Mouse (Mus musculus): Measurements from ENCODE around the gene Rwdd2b. TPM values are rescaled to one million over a fixed set of nuclear protein-coding genes. Genes with fewer than 3 reads are reported as not detected.

The Rwdd2b gene
- polyA plus RNA-seq, 1 experiment from 2014 or later, result 13.1 TPM

DNA sequence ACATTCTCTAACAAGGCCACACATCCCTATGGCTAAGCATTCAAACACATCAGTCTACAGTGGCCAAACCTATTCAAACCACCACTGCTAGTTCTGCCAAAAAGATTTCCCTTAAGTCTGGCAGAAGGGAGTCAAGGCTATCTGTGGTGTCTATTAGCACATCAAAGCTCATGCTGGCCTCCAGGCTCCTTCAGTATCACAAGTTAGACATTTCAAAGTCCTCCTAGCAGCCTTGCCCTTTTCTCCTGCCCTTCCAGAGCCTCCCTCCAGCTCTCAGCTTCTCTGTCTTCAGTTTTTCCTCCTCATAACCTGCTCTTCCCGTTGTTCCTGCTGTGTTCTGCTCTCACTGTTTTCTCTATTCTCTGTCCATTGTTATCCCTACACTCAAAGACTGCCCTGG, 3.7 kb upstream of the Rwdd2b start:
- Histone ChIP-seq H3K4me3 (no peak overlapping the region), H3K9ac (no peak overlapping the region), H3K27ac (ENCODE audit: poor library complexity, severe bottlenecking) (no peak overlapping the region), H3K27me3 (replicated peaks) (no peaks in the 10 kb centered on the region), H3K4me1 (replicated peaks) (peaks cover 14% of the 10 kb centered on the region), H3K4me2 (no peak overlapping the region), H3K9me3 (replicated peaks) (no peaks in the 10 kb centered on the region), H3K36me3 (no peaks in the 10 kb centered on the region)
- WGBS, result 30% methylated on average over 1 of the region's 1 CpGs
- no peak for ATAC-seq (ENCODE audit: insufficient number of reproducible peaks, low FRiP score)

DNA sequence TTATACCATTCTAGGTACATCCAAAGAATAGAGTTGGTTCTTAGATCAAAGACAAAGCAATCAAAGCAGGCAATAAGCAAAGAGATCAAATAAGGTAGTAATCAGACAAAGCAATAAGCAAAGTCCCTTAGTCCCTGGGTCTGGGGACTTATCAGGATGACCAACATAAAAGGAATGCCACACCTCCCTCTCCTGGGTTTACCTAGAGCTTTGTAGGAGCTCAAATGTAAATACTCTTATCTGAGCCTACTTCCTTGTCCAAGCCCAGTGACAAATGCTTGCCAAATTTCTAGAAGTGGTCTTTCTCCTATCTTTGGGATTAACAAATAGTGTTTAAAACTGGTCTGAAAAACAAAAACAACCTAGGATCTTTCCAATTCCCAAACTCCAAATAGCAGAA, 2.9 kb upstream of the Rwdd2b start:
- no peak overlapping the region for H3K4me2 ChIP-seq
- H3K4me1 ChIP-seq (replicated peaks), result peaks cover 14% of the 10 kb centered on the region
- no peaks in the 10 kb centered on the region for H3K9me3 ChIP-seq (replicated peaks)
- H3K4me3 ChIP-seq, result no peak overlapping the region
- no peaks in the 10 kb centered on the region for H3K27me3 ChIP-seq (replicated peaks)
- no peak overlapping the region for H3K27ac ChIP-seq (ENCODE audit: poor library complexity, severe bottlenecking)
- no peaks in the 10 kb centered on the region for H3K36me3 ChIP-seq
- no peak for ATAC-seq (ENCODE audit: insufficient number of reproducible peaks, low FRiP score)
- H3K9ac ChIP-seq, result no peak overlapping the region

DNA sequence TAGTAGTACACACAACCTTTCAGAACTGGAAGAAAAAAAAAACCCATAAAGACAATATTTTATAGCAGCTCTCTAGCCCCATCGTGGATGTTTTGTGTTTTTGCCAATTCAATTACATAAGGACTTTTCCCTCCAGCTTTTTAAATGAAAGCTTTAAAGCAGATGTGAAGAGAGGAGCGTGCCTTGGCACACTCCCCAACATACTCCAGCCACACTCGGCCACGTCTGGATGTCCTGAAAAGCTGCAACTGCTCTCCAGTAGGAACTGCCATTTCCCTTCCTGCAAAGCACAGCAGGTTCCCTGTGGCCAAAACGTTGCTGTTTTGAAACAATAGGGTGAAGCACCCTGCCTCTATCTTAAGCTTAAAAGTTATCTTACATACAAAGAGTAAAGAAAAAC, 1.9 kb upstream of the Rwdd2b start:
- H3K4me3 ChIP-seq, result no peak overlapping the region

DNA sequence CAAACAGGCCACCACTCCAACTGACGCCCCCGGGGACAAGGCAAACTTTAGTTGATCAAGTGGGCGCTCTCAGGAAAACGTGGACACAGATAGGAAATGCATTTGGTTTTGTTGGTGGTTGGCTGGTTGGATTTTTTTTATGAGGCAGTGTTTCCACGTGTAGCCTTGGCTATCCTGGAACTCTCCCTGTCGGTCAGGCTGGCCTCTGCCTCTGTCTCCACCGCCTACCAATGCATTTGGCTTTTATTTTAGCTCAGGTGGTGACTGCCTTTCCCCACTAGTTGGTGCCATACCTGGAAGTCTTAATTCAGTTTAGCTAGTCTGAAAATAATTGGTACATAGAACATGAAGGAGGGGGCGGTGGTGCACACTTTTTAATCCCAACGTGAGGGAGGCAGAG, 716 bp upstream of the Rwdd2b start:
- no peak overlapping the region for H3K27ac ChIP-seq (ENCODE audit: poor library complexity, severe bottlenecking)
- WGBS, result 22% methylated on average over 9 of the region's 9 CpGs
- H3K4me2 ChIP-seq, result peak overlapping the region; percentile 80
- no peaks in the 10 kb centered on the region for H3K9me3 ChIP-seq (replicated peaks)
- no peak for ATAC-seq (ENCODE audit: insufficient number of reproducible peaks, low FRiP score)
- 0 out of 2 replicates have a peak, but pooled peaks cover 7% of the 10 kb centered on the region for H3K36me3 ChIP-seq
- peak overlapping the region; percentile 81 for H3K9ac ChIP-seq
- peaks cover 14% of the 10 kb centered on the region for H3K4me1 ChIP-seq (replicated peaks)
- peak overlapping the region; percentile 75 for H3K4me3 ChIP-seq
- no peaks in the 10 kb centered on the region for H3K27me3 ChIP-seq (replicated peaks)

More for the DNA sequence above, 1.9 kb upstream of the Rwdd2b start:
- peaks cover 14% of the 10 kb centered on the region for H3K4me1 ChIP-seq (replicated peaks)
- no peak overlapping the region for H3K4me2 ChIP-seq
- 50% methylated on average over 5 of the region's 5 CpGs for WGBS
- no peaks in the 10 kb centered on the region for H3K27me3 ChIP-seq (replicated peaks)
- no peak overlapping the region for H3K9ac ChIP-seq
- H3K9me3 ChIP-seq (replicated peaks), result no peaks in the 10 kb centered on the region
- ATAC-seq (ENCODE audit: insufficient number of reproducible peaks, low FRiP score), result no peak
- no peak overlapping the region for H3K27ac ChIP-seq (ENCODE audit: poor library complexity, severe bottlenecking)
- H3K36me3 ChIP-seq, result no peaks in the 10 kb centered on the region

DNA sequence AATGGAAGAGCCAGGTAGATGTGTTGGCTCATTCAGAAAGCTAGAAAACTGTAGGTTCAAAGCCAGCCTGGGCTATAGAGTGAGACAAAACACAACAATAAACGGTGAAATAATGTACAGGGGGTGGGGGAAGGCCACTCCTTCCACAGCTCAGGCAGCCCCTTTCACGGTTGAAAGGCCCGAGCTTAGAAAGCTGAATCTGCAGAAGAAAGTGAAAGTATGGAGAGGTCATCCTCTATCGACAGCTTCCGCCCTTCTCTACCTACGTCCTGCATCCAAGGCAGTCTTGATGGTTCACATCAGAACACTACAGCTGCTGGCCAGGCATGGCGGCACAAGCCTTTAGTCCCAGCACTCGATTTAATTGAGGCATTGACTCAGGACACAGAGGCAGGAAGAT, 1.7 kb downstream of the Rwdd2b start:
- Histone ChIP-seq H3K4me2 (no peak overlapping the region), H3K9ac (no peak overlapping the region), H3K4me3 (no peak overlapping the region), H3K27me3 (replicated peaks) (no peaks in the 10 kb centered on the region), H3K4me1 (replicated peaks) (peaks cover 14% of the 10 kb centered on the region), H3K9me3 (replicated peaks) (no peaks in the 10 kb centered on the region), H3K36me3 (0 out of 2 replicates have a peak, but pooled peaks cover 16% of the 10 kb centered on the region), H3K27ac (ENCODE audit: poor library complexity, severe bottlenecking) (no peak overlapping the region)
- WGBS, result 90% methylated on average over 8 of the region's 8 CpGs
- no peak for ATAC-seq (ENCODE audit: insufficient number of reproducible peaks, low FRiP score)

DNA sequence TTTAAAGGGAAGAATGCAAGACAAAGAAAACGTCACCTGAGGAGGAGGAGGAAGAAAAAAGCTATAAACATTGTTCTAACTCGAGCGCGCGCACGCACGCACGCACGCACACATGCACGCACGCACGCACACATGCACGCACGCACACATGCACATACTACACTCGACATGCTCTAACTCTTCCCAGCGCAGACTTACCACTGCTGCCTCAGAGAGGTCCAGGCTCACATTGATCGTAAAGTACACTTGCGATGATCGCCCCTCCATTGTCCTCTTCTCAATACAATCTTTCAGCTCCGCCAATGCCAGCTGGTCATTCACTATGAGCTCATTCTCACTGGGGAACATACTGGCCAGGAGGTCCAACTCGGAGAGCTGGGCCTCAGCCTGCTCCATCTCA, 3.3 kb downstream of the Rwdd2b start:
- Histone ChIP-seq H3K4me3 (no peak overlapping the region), H3K9me3 (replicated peaks) (no peaks in the 10 kb centered on the region), H3K9ac (no peak overlapping the region), H3K4me1 (replicated peaks) (peaks cover 14% of the 10 kb centered on the region), H3K36me3 (0 out of 2 replicates have a peak, but pooled peaks cover 16% of the 10 kb centered on the region), H3K4me2 (no peak overlapping the region), H3K27me3 (replicated peaks) (no peaks in the 10 kb centered on the region), H3K27ac (ENCODE audit: poor library complexity, severe bottlenecking) (no peak overlapping the region)
- WGBS, result 92% methylated on average over 21 of the region's 21 CpGs
- no peak for ATAC-seq (ENCODE audit: insufficient number of reproducible peaks, low FRiP score)

DNA sequence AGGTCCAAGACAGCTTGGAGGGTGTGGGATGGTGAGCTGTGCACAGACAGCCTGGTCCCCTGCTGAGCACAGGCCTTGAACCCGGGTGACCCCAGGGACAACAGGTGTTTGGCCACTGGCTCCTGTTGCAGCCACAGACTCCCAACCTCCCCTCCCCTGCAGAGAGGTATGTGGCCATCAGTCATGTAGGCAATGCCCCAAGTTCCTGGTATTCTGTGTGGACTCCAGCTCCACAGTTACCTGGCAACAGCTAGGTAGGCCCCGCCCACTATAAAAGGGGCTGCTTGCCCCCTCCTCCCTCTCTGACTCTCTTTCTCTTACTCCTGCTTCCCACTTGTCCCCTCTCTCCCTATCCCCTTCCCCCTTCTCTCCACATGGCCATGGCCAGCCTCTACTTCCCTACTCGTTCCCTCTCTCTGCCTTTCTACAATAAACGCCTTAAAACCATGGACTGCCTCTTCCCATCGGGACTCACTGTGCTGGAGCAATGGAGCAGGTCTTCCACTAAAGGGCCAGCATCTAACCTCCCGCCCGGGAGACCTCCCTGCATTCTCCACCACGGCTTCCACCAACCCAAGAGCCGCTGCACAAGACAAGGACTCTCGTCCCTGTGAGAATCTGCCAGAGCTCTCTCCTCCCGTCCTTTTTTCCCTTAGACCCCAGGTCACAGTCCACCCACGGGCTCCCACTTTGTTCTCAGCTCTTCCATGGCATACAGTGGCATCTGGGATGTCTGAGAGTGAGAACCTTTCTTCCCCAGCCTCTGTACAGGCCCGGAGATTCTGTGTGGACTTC, 4.8 kb downstream of the Rwdd2b start:
- Histone ChIP-seq H3K9me3 (replicated peaks) (no peaks in the 10 kb centered on the region), H3K4me1 (replicated peaks) (peaks cover 11% of the 10 kb centered on the region), H3K36me3 (0 out of 2 replicates have a peak, but pooled peaks cover 16% of the 10 kb centered on the region), H3K4me2 (no peak overlapping the region), H3K27ac (ENCODE audit: poor library complexity, severe bottlenecking) (no peak overlapping the region), H3K9ac (no peak overlapping the region), H3K27me3 (replicated peaks) (no peaks in the 10 kb centered on the region), H3K4me3 (no peak overlapping the region)
- no peak for ATAC-seq (ENCODE audit: insufficient number of reproducible peaks, low FRiP score)
- WGBS, result 78% methylated on average over 13 of the region's 13 CpGs

DNA sequence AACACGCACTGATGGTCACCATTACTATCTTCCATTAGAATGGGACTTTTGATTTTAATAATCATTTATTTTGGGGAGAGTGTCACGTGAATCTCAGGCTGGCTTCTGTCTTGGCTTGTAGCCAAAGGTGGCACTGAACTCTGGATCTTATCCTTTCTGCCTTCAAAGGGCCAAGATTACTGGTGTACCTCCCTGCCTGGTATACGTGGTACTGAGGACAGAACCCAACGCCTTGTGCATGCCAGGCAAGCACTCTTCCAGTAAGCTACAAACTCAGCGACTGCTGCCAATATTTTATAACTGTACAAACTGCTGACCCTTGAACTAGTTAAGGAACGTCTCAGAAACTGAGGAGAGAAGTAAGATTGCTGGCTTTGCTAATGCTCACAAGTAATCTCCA, 5.4 kb downstream of the Rwdd2b start:
- no peak overlapping the region for H3K27ac ChIP-seq (ENCODE audit: poor library complexity, severe bottlenecking)
- no peaks in the 10 kb centered on the region for H3K9me3 ChIP-seq (replicated peaks)
- WGBS, result 74% methylated on average over 6 of the region's 6 CpGs
- H3K4me2 ChIP-seq, result no peak overlapping the region
- no peak overlapping the region for H3K4me3 ChIP-seq
- no peak for ATAC-seq (ENCODE audit: insufficient number of reproducible peaks, low FRiP score)
- H3K4me1 ChIP-seq (replicated peaks), result peaks cover 11% of the 10 kb centered on the region
- H3K36me3 ChIP-seq, result 0 out of 2 replicates have a peak, but pooled peaks cover 16% of the 10 kb centered on the region
- no peaks in the 10 kb centered on the region for H3K27me3 ChIP-seq (replicated peaks)
- H3K9ac ChIP-seq, result no peak overlapping the region

DNA sequence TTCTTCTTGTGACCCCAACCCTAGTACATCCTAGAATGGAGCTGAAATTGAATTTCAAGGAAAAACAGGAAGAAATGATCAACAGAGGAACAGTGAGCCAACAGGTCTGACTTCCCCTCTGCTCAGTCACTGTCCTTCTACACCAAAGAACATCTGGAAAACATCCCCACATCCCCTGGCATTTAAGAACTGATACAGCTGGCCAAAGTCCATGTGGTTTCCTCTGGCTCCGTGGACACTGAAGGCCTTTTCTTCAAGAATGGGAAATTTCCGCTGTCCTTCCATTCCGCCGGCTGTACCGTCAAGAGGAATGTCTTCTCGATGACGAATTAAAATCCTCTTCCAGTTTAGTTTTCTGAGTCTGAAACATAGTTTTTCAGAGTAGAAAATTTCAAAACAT, 6.1 kb downstream of the Rwdd2b start:
- Histone ChIP-seq H3K27me3 (replicated peaks) (no peaks in the 10 kb centered on the region), H3K36me3 (0 out of 2 replicates have a peak, but pooled peaks cover 16% of the 10 kb centered on the region), H3K4me2 (no peak overlapping the region), H3K9ac (no peak overlapping the region), H3K4me3 (no peak overlapping the region), H3K9me3 (replicated peaks) (no peaks in the 10 kb centered on the region), H3K4me1 (replicated peaks) (peaks cover 6% of the 10 kb centered on the region; the same call in 1 of the 2 replicates), H3K27ac (ENCODE audit: poor library complexity, severe bottlenecking) (no peak overlapping the region)
- 88% methylated on average over 7 of the region's 7 CpGs for WGBS
- ATAC-seq (ENCODE audit: insufficient number of reproducible peaks, low FRiP score), result no peak

DNA sequence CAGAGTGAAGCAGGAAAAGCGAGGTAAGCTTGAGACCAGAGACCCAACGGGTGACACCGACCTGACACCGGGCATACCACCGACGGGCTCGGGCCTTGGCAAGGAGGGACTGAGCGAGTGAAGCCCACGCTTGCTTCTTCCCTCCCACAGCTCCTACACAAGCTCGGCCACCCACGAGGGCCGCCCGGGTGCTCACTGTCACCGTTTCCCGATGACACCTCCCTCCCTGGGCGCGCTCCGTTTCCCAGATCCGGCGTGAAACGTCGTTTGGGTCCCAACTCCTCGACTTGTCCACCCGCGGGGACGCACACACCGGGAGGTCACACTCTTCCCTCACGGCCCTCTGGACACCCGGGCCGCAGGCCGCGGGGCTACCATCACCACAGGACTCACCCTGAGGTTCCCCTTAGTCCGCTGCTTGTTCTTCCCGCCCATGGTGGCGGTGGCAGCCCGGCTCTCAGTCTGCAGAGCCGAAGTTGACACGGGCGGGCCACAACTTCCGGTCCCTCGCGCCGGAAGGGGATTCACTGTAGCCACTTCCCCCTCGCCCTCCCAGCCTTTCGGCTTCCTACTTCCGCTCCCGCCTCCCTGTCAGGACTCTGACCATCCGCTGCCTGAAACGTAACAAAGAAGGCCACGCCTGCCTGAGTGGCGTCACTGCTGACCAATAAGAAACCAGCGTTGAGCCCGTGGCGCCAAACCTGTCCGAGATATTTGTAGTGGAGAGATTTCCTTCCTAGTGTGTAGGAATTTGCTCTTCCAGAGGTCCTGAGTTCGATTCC, 8.1 kb downstream of the Rwdd2b start, which contains the start of gene Ltn1:
TSS of gene Ltn1 (minus strand) at position 580 of the 782 bp plus-strand sequence.
- Histone ChIP-seq H3K36me3 (0 out of 2 replicates have a peak, but pooled peaks cover 16% of the 10 kb centered on the region), H3K4me2 (peak within 1 kb of the TSS; percentile 78), H3K4me1 (replicated peaks) (peaks cover 5% of the 10 kb centered on the region; the same call in 1 of the 2 replicates), H3K9me3 (replicated peaks) (no peaks in the 10 kb centered on the region), H3K4me3 (peak within 1 kb of the TSS; percentile 84), H3K27me3 (replicated peaks) (no peaks in the 10 kb centered on the region), H3K27ac (ENCODE audit: poor library complexity, severe bottlenecking) (peak within 1 kb of the TSS; percentile 15), H3K9ac (peak within 1 kb of the TSS; percentile 83)
- under 1% methylated on average over 56 of the region's 56 CpGs for WGBS
- ATAC-seq (ENCODE audit: insufficient number of reproducible peaks, low FRiP score), result peak; percentile 100

DNA sequence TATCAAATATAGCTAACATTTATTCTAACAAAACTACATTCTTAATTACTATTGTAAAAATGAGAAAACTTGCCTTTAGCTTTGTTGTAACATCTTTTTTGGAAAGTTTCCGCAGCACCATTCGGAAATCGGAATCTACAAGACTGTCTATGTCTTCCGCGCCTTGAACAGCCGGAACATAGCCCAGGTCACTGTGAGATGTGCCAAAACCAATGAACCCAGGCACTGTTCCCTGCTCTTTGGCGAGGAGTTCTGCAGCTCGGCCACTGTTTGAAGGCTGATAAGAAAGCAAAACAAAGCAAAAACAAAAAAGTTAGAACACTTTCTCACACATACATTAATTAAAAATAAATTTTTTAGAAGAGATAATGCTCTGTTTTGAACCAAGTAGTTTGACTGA, 12.9 kb downstream of the Rwdd2b start:
- no peak overlapping the region for H3K9ac ChIP-seq
- H3K4me3 ChIP-seq, result no peak overlapping the region
- no peak overlapping the region for H3K27ac ChIP-seq (ENCODE audit: poor library complexity, severe bottlenecking)
- H3K36me3 ChIP-seq, result peaks cover 41% of the 10 kb centered on the region
- WGBS, result 84% methylated on average over 8 of the region's 8 CpGs
- H3K4me2 ChIP-seq, result no peak overlapping the region
- no peaks in the 10 kb centered on the region for H3K27me3 ChIP-seq (replicated peaks)
- peaks cover 5% of the 10 kb centered on the region; the same call in 1 of the 2 replicates for H3K4me1 ChIP-seq (replicated peaks)
- ATAC-seq (ENCODE audit: insufficient number of reproducible peaks, low FRiP score), result no peak
- H3K9me3 ChIP-seq (replicated peaks), result no peaks in the 10 kb centered on the region
